Mouse (Mus musculus) midbrain, postnatal 0 days (tissue): Measurements from ENCODE around the gene Bud31. TPM values are rescaled to one million over a fixed set of nuclear protein-coding genes. Genes with fewer than 3 reads are reported as not detected.
"Not testable (repeated sequence)": the region's sequence is repeated elsewhere in the genome, so short reads cannot be mapped to it uniquely, and the experiment has no call there.

Experiments used
- ATAC-seq: fragments of 200-750 bp; cut with Nextera tagmentation; 2 replicates; pipeline ENCODE4 v1.8.0; 2017; ENCODE audit warnings: moderate number of reproducible peaks, mild to moderate bottlenecking, moderate TSS enrichment, moderate library complexity; ENCODE audit not compliant: low FRiP score
- DNase-seq: peaks from one replicate; pipeline ENCODE4 v3.0.0-alpha.2; 2015; ENCODE audit warnings: low spot score
- H3K27ac ChIP-seq: fragments of 300-500 bp; sonication (generic); 2 replicates; pipeline ENCODE4 v1.5.1; 2014; ENCODE audit warnings: low read depth, mild to moderate bottlenecking, low read length, mixed read lengths
- H3K27me3 ChIP-seq: fragments of 300-500 bp; sonication (generic); 2 replicates; pipeline ENCODE4 v1.6.1; 2014; ENCODE audit warnings: low read length, control low read depth, mixed read lengths; ENCODE audit not compliant: insufficient read depth
- H3K36me3 ChIP-seq: fragments of 300-500 bp; sonication (generic); 2 replicates; pipeline ENCODE4 v1.6.1; 2014; ENCODE audit warnings: low read length, control low read depth, mixed read lengths; ENCODE audit not compliant: insufficient read depth
- H3K4me1 ChIP-seq: fragments of 300-500 bp; sonication (generic); 2 replicates; pipeline ENCODE4 v1.6.1; 2014; ENCODE audit warnings: mild to moderate bottlenecking, control low read depth, antibody characterized with exemption, low read length, mixed read lengths; ENCODE audit not compliant: insufficient read depth
- H3K4me2 ChIP-seq: fragments of 300-500 bp; sonication (generic); 2 replicates; pipeline ENCODE4 v1.6.1; 2014; ENCODE audit warnings: low read depth, mild to moderate bottlenecking, low read length, mixed read lengths; ENCODE audit not compliant: poor library complexity, severe bottlenecking
- H3K4me3 ChIP-seq: fragments of 300-500 bp; sonication (generic); 2 replicates; pipeline ENCODE4 v1.5.1; 2014; ENCODE audit warnings: low read depth, mild to moderate bottlenecking, low read length, moderate library complexity
- H3K9ac ChIP-seq: fragments of 300-500 bp; sonication (generic); replicated peaks from 2 replicates; pipeline ENCODE4 v1.6.1; 2014; ENCODE audit warnings: mild to moderate bottlenecking, low read length, moderate library complexity, mixed read lengths; ENCODE audit not compliant: poor library complexity, severe bottlenecking
- H3K9me3 ChIP-seq: fragments of 300-500 bp; sonication (generic); 2 replicates; pipeline ENCODE4 v1.6.1; 2016; ENCODE audit warnings: low read length, control low read depth
- CTCF ChIP-seq: IDR thresholded peaks from 2 replicates; pipeline ENCODE4 v1.5.1; 2016; ENCODE audit warnings: antibody characterized with exemption, mild to moderate bottlenecking
- WGBS: fragments of 180-500 bp; shearing (Covaris S2); extraction: QIAGEN DNeasy Blood & Tissue Kit; methylation state at CpG from one replicate; pipeline ENCODE4 v1.1.7; 2014; 5-methylcytosine and 5-hydroxymethylcytosine counted together
- polyA plus RNA-seq: library from polyadenylated mRNA; unstranded; fragments of >200 nt; fragmentation: Nextera tagmentation; extraction: Ambion mirVana; gene quantifications from 2 replicates; pipeline ENCODE4 v1.2.1, GENCODE M21; 2015
- total RNA-seq: library from RNA; depleted of rRNA; stranded (reverse); fragments of >200 nt; gene quantifications from 2 replicates; pipeline ENCODE4 v1.2.3, GENCODE M21; 2014; rRNA removed

The Bud31 gene
- 80.7 and 98.1 TPM in 2 replicates for total RNA-seq
- 151 and 158 TPM in 2 replicates for polyA plus RNA-seq

GRCm38 (mm10) chr5:145139571-145140519 is at the start of gene Bud31, which contains the start of gene Pdap1:
Gene Bud31 (plus strand): TSS chr5:145140362.
Gene Pdap1 (minus strand): TSS chr5:145140238.
- Histone ChIP-seq H3K4me2 (peak within 1 kb of the TSS; percentile 92), H3K36me3 (peaks cover 30% of the 10 kb centered on the region), H3K27ac (peak within 1 kb of the TSS; percentile 89), H3K9me3 (no peaks in the 10 kb centered on the region), H3K9ac (peak within 1 kb of the TSS; percentile 88), H3K4me3 (peak within 1 kb of the TSS; percentile 91), H3K27me3 (no peaks in the 10 kb centered on the region), H3K4me1 (peaks cover 5% of the 10 kb centered on the region; the same call in 1 of the 2 replicates)
- ATAC-seq, result peak; percentile 93
- TF ChIP-seq CTCF, result peak; percentile 33; the same call in 1 of the 2 replicates
- peak; percentile 95 for DNase-seq
- WGBS, result under 1% methylated on average over 78 of the region's 84 CpGs

DNA sequence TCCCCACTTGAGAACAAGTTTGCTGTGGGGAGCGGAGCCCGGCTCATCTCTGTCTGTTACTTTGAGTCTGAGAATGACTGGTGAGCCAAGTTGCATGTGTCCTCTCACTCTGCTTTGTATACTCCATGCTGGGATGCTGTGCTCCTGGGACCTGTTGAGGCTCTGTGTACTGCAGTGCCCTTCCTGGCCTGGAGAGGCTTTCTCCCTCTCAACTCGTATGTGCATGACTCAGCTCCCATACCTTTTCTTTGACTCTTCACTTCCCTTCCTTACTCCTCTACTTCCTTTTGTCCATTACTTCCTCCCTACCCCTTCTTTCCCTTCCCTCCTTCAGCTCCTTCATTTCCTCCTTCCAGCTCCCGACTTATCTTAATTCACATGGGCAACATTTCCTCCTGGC is 44.0 kb upstream of the Bud31 start:
- H3K27ac ChIP-seq, result no peak overlapping the region
- H3K9ac ChIP-seq, result no peak overlapping the region
- ATAC-seq (no peak), DNase-seq (no peak)
- peaks cover 71% of the 10 kb centered on the region for H3K36me3 ChIP-seq
- TF ChIP-seq CTCF, result no peak
- WGBS, result 89% methylated on average over 4 of the region's 4 CpGs
- no peak overlapping the region for H3K4me2 ChIP-seq
- no peak overlapping the region for H3K4me3 ChIP-seq
- no peaks in the 10 kb centered on the region for H3K27me3 ChIP-seq
- no peaks in the 10 kb centered on the region for H3K9me3 ChIP-seq
- no peaks in the 10 kb centered on the region for H3K4me1 ChIP-seq

DNA sequence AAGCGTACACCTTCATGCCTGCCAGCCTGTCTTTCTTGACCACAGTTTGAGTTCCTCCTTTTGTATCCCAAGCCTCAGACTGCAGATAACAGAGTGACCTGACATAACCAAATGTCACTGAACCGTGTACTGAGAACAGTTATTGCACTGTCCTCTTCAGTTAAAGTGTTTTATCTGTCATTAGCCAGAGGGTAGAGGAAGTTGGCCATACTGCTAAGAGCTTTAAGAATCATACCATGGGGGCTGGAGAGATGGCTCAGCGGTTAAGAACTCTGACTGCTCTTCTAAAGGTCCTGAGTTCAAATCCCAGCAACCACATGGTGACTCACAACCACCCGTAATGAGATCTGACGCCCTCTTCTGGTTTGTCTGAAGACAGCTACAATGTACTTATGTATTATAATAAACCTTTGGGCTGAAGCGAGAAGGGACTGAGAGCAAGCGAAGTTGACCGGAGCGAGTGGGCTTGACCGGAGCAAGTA is 41.8 kb upstream of the Bud31 start:
- Histone ChIP-seq H3K36me3 (peaks cover 72% of the 10 kb centered on the region), H3K4me2 (no peak overlapping the region), H3K27me3 (no peaks in the 10 kb centered on the region), H3K27ac (no peak overlapping the region), H3K4me3 (no peak overlapping the region), H3K4me1 (no peaks in the 10 kb centered on the region), H3K9me3 (no peaks in the 10 kb centered on the region), H3K9ac (no peak overlapping the region)
- DNase-seq (no peak), ATAC-seq (no peak)
- TF ChIP-seq CTCF, result no peak
- WGBS, result 94% methylated on average over 10 of the region's 10 CpGs

GRCm38 (mm10) chr5:145100960-145101359 is 39.2 kb upstream of the Bud31 start:
- DNase-seq, result no peak
- H3K36me3 ChIP-seq, result peaks cover 81% of the 10 kb centered on the region
- H3K9me3 ChIP-seq, result no peaks in the 10 kb centered on the region
- H3K27ac ChIP-seq, result no peak overlapping the region
- H3K4me2 ChIP-seq, result no peak overlapping the region
- no peak overlapping the region for H3K4me3 ChIP-seq
- no peaks in the 10 kb centered on the region for H3K4me1 ChIP-seq
- H3K27me3 ChIP-seq, result no peaks in the 10 kb centered on the region
- H3K9ac ChIP-seq, result no peak overlapping the region
- no peak for TF ChIP-seq CTCF
- ATAC-seq, result no peak
- 98% methylated on average over 9 of the region's 9 CpGs for WGBS

DNA sequence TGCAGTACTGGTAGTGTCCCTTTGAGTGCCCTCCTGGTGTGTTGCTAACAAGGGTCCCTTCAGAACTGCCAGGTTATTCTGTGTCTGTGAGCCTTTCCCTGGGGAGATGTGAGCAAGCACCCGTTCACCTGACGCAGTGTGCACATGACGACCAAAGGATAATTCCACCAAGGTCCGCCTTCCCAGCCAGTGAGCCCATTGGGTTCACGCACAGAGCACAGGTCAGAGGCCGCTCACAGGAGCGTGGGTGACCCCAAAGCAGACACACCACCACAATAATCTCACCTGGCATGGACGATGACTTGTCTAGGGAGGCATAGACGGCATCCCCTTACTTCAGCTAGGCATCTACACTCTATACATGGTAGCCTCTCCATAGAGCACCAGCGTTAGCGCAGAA is 38.7 kb upstream of the Bud31 start:
- H3K4me1 ChIP-seq, H3K27me3 ChIP-seq, H3K27ac ChIP-seq, H3K9me3 ChIP-seq, H3K9ac ChIP-seq, H3K4me2 ChIP-seq, H3K4me3 ChIP-seq, ATAC-seq, DNase-seq: not testable (repeated sequence)
- peaks cover 81% of the 10 kb centered on the region for H3K36me3 ChIP-seq
- WGBS, result 95% methylated on average over 11 of the region's 11 CpGs

DNA sequence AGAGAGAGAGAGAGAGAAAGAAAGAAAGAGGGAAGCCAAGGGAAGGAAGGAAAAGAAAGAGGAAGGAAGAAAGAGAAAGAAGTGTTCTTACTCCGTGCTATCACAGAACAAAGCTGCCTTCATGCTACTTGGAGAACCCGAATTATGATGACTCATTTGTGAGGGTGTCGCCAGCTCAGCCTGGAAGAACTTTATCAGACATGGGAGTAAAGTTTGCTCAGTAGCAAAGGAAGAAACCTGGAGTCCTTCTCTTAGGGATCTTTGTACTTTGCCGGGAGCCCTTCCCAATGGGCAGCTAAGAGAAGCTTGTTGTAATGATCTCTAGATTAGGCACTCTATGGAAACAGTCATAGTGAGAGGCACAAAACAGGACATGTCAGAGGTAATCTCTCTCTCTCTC is 37.5 kb upstream of the Bud31 start:
- no peak overlapping the region for H3K4me2 ChIP-seq
- no peak overlapping the region for H3K27ac ChIP-seq
- peaks cover 85% of the 10 kb centered on the region for H3K36me3 ChIP-seq
- no peak overlapping the region for H3K9ac ChIP-seq
- H3K27me3 ChIP-seq, result no peaks in the 10 kb centered on the region
- H3K9me3 ChIP-seq, result no peaks in the 10 kb centered on the region
- H3K4me3 ChIP-seq, result no peak overlapping the region
- H3K4me1 ChIP-seq, result no peaks in the 10 kb centered on the region
- DNase-seq (no peak), ATAC-seq (no peak)
- TF ChIP-seq CTCF, result no peak
- 96% methylated on average over 4 of the region's 4 CpGs for WGBS
